Mouse (Mus musculus) hindbrain, embryonic 16.5 days (tissue): ENCODE measurements around the gene Pla2g4f. TPM values are rescaled to one million over a fixed set of nuclear protein-coding genes. Genes with fewer than 3 reads are reported as not detected.

ENCODE experiments used
- ATAC-seq: fragments of 200-750 bp; cut with Nextera tagmentation; 2 replicates; pipeline ENCODE4 v1.8.0; 2017; ENCODE audit warnings: moderate TSS enrichment, moderate library complexity
- H3K27ac ChIP-seq: fragments of 300-500 bp; sonication (generic); 2 replicates; pipeline ENCODE4 v1.5.1; 2014; ENCODE audit warnings: low read depth, mild to moderate bottlenecking, control low read depth, low read length, moderate library complexity
- H3K27me3 ChIP-seq: fragments of 300-500 bp; sonication (generic); replicated peaks from 2 replicates; pipeline ENCODE4 v1.6.1; 2014; ENCODE audit warnings: low read length; ENCODE audit not compliant: control insufficient read depth, insufficient read depth
- H3K36me3 ChIP-seq: fragments of 300-500 bp; sonication (generic); 2 replicates; pipeline ENCODE4 v1.6.1; 2014; ENCODE audit warnings: mild to moderate bottlenecking, low read length, moderate library complexity, mixed read lengths; ENCODE audit not compliant: control insufficient read depth, insufficient read depth
- H3K4me1 ChIP-seq: fragments of 300-500 bp; sonication (generic); 2 replicates; pipeline ENCODE4 v1.6.1; 2014; ENCODE audit warnings: low read depth, low read length; ENCODE audit not compliant: control insufficient read depth, insufficient read depth
- H3K4me2 ChIP-seq: fragments of 300-500 bp; sonication (generic); 2 replicates; pipeline ENCODE4 v1.6.1; 2014; ENCODE audit warnings: mild to moderate bottlenecking, low read length, control low read depth, moderate library complexity
- H3K4me3 ChIP-seq: fragments of 300-500 bp; sonication (generic); 2 replicates; pipeline ENCODE4 v1.5.1; 2014; ENCODE audit warnings: mild to moderate bottlenecking, low read length, control low read depth, moderate library complexity
- H3K9ac ChIP-seq: fragments of 300-500 bp; sonication (generic); 2 replicates; pipeline ENCODE4 v1.6.1; 2014; ENCODE audit warnings: low read depth, mild to moderate bottlenecking, control low read depth, low read length, moderate library complexity
- H3K9me3 ChIP-seq: fragments of 300-500 bp; sonication (generic); 2 replicates; pipeline ENCODE4 v1.6.1; 2014; ENCODE audit warnings: mild to moderate bottlenecking, low read length, moderate library complexity; ENCODE audit not compliant: control insufficient read depth
- WGBS: fragments of 180-500 bp; shearing (Covaris S2); extraction: QIAGEN DNeasy Blood & Tissue Kit; methylation state at CpG from one replicate; pipeline ENCODE4 v1.1.7; 2014; 5-methylcytosine and 5-hydroxymethylcytosine counted together
- polyA plus RNA-seq: library from polyadenylated mRNA; unstranded; fragments of >200 nt; fragmentation: Nextera tagmentation; extraction: Ambion mirVana; gene quantifications from 2 replicates; pipeline ENCODE4 v1.2.1, GENCODE M21; 2015

The Pla2g4f gene
- not detected in 2 replicates for polyA plus RNA-seq

GRCm38 (mm10) chr2:120313976-120314375 is at the start of gene Pla2g4f:
Pla2g4f (minus strand) TSS chr2:120314165.
- ATAC-seq: no peak
- Histone ChIP-seq H3K4me1 (no peaks in the 10 kb centered on the region), H3K4me2 (no peak within 1 kb of the TSS), H3K4me3 (no peak within 1 kb of the TSS), H3K9me3 (no peaks in the 10 kb centered on the region), H3K27me3 (no peaks in the 10 kb centered on the region), H3K9ac (no peak within 1 kb of the TSS), H3K27ac (no peak within 1 kb of the TSS), H3K36me3 (peaks cover 20% of the 10 kb centered on the region)
- 71% methylated on average over 3 of the region's 3 CpGs for WGBS

DNA sequence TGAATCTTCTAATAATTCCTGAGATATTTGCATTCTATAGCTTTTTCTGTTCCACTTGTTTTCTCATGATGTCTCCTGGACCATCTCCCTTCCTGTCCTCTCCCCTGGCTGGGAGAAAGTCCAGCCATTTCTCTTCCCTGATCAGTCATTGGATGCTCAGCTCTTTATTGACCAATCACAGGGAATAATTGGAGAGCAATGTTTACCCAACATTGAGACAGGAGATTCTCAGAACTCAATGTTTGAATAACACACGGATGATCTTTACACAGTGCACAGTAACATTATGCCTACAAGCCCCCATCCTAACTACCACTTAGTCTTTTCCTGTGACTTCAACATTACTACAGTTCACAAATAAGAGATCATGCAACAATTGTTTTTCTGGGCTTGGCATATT is 46.5 kb upstream of the Pla2g4f start:
- no peak for ATAC-seq
- Histone ChIP-seq H3K9ac (no peak overlapping the region), H3K4me3 (no peak overlapping the region), H3K27ac (no peak overlapping the region), H3K27me3 (no peaks in the 10 kb centered on the region), H3K4me2 (no peak overlapping the region), H3K36me3 (peaks cover 33% of the 10 kb centered on the region), H3K4me1 (no peaks in the 10 kb centered on the region), H3K9me3 (no peaks in the 10 kb centered on the region)
- 86% methylated on average over 1 of the region's 1 CpGs for WGBS

DNA sequence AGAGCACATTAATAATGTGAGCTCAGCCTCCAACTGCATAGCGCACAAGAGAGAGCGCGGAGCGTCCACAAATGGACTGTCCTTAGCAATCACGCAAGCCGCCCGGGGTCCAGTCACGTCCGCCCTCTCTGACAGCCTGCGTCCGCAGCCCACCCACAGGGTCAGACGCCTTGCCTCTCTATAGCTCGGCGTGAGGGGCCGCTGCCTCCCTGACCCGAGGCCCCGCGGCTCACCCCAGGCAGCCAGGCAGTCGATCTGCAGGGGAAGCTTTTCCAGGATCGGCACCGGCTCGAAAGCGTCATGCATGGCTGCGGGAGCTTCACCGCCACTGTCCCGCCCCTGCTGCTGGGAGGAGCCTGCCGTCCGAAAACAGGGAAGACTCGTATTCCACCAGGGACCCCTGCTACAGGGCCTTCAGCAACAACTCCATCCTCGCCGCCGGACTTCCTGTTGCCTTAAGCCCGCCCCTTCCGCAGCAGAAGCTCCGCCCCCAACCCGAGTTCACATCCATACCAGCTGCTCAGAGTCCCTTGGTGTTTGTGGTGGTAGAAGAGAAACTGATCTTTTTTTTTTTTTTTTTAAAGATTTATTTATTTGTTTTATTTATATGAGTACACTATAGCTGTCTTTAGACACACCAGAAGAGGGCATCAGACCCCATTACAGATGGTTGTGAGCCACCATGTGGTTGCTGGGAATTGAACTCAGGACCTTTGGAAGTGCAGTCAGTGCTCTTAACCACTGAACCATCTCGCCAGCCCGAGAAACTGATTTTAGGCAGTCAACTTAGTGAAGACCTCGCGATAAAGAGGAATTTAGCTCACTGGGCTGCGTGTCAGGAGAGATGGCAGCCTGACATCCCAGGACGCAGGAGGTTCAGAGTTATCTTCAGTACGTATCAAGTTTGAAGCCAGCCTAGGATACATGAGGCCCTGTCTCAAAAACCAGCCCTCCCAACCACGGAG is 39.0 kb upstream of the Pla2g4f start, which contains the start of gene Vps39:
Gene Vps39 (minus strand): TSS at position 456 of the 965 bp plus-strand sequence.
- peak within 1 kb of the TSS; percentile 71 for H3K4me2 ChIP-seq
- peak within 1 kb of the TSS; percentile 65 for H3K4me3 ChIP-seq
- 11% methylated on average over 43 of the region's 44 CpGs for WGBS
- ATAC-seq: peak; percentile 98
- H3K27ac ChIP-seq: peak within 1 kb of the TSS; percentile 82
- H3K4me1 ChIP-seq: peaks cover 13% of the 10 kb centered on the region
- H3K27me3 ChIP-seq: no peaks in the 10 kb centered on the region
- no peaks in the 10 kb centered on the region for H3K9me3 ChIP-seq
- peaks cover 21% of the 10 kb centered on the region for H3K36me3 ChIP-seq
- peak within 1 kb of the TSS; percentile 77 for H3K9ac ChIP-seq

GRCm38 (mm10) chr2:120351321-120351720 is 37.4 kb upstream of the Pla2g4f start:
- Histone ChIP-seq H3K9me3 (no peaks in the 10 kb centered on the region), H3K4me2 (no peak overlapping the region; the same call in 1 of the 2 replicates), H3K36me3 (peaks cover 24% of the 10 kb centered on the region), H3K27me3 (no peaks in the 10 kb centered on the region), H3K4me1 (peaks cover 13% of the 10 kb centered on the region), H3K9ac (no peak overlapping the region), H3K27ac (no peak overlapping the region), H3K4me3 (no peak overlapping the region)
- ATAC-seq: no peak
- WGBS: 88% methylated on average over 5 of the region's 5 CpGs

DNA sequence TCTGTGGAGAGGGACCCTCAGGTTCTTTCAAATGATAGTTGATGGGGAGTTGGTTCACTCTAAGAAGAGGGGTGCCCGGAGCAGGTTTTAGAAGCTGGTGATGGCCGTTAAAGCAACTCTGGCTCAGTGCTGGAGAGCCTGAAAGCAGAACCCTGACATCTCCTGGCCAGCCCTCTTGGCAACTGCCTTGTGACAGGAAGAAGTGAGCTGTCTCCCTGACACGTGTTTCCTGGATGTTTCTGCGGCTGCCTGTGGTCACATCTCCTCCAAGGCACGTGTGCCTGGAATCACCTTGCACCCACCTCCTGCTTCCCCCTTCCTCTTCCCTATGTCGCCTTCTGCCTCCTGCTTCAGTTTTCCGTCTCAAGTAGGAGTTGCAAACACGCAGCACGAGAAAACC is 34.2 kb upstream of the Pla2g4f start:
- no peak overlapping the region for H3K27ac ChIP-seq
- no peaks in the 10 kb centered on the region for H3K27me3 ChIP-seq
- H3K36me3 ChIP-seq: peaks cover 31% of the 10 kb centered on the region
- H3K4me3 ChIP-seq: no peak overlapping the region
- H3K9me3 ChIP-seq: no peaks in the 10 kb centered on the region
- peaks cover 13% of the 10 kb centered on the region for H3K4me1 ChIP-seq
- no peak overlapping the region for H3K9ac ChIP-seq
- H3K4me2 ChIP-seq: no peak overlapping the region
- WGBS: 86% methylated on average over 9 of the region's 9 CpGs
- no peak for ATAC-seq

- ATAC-seq: no peak
- Histone ChIP-seq H3K36me3 (peaks cover 39% of the 10 kb centered on the region), H3K9me3 (no peaks in the 10 kb centered on the region), H3K27me3 (no peaks in the 10 kb centered on the region), H3K4me1 (no peaks in the 10 kb centered on the region), H3K4me3 (no peak overlapping the region), H3K4me2 (no peak overlapping the region), H3K27ac (no peak overlapping the region), H3K9ac (no peak overlapping the region)
- 96% methylated on average over 1 of the region's 1 CpGs for WGBS
Observed at GRCm38 (mm10) chr2:120341741-120342140, 27.8 kb upstream of the Pla2g4f start.

GRCm38 (mm10) chr2:120337886-120338285 is 23.9 kb upstream of the Pla2g4f start:
- Histone ChIP-seq H3K36me3 (peaks cover 27% of the 10 kb centered on the region), H3K4me3 (no peak overlapping the region), H3K27me3 (no peaks in the 10 kb centered on the region), H3K27ac (no peak overlapping the region), H3K4me1 (no peaks in the 10 kb centered on the region), H3K9me3 (no peaks in the 10 kb centered on the region), H3K4me2 (no peak overlapping the region), H3K9ac (no peak overlapping the region)
- no peak for ATAC-seq
- WGBS: 75% methylated on average over 2 of the region's 2 CpGs

DNA sequence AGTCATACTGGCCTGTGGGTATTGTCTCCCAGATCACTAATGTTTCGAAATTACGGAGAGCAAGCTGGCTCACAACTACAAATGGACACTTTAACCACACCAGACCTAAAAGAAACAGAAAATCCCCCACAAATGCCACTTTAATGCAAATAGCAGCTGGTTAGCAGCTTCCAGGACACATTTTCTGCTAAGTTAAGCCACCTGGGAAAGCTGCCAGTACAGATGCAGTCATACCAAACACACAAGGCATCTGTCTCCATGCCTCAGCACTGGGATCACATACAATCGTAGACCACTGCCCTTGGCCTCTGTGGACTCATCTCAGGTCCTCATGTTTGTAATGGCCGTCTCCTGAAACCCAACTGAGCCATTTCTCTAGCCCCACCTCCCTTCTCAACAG is 17.6 kb upstream of the Pla2g4f start:
- Histone ChIP-seq H3K4me1 (no peaks in the 10 kb centered on the region), H3K27me3 (no peaks in the 10 kb centered on the region), H3K4me2 (no peak overlapping the region), H3K9me3 (no peaks in the 10 kb centered on the region), H3K27ac (no peak overlapping the region), H3K36me3 (peaks cover 29% of the 10 kb centered on the region), H3K9ac (no peak overlapping the region), H3K4me3 (no peak overlapping the region)
- ATAC-seq: no peak
- WGBS: 86% methylated on average over 4 of the region's 4 CpGs

GRCm38 (mm10) chr2:120315077-120315476 is 1.1 kb upstream of the Pla2g4f start:
- ATAC-seq: no peak

More at GRCm38 (mm10) chr2:120315077-120315476, 1.1 kb upstream of the Pla2g4f start:
- no peaks in the 10 kb centered on the region for H3K27me3 ChIP-seq
- 75% methylated on average over 4 of the region's 4 CpGs for WGBS
- H3K4me1 ChIP-seq: no peaks in the 10 kb centered on the region
- no peak overlapping the region for H3K4me2 ChIP-seq
- H3K4me3 ChIP-seq: no peak overlapping the region
- no peaks in the 10 kb centered on the region for H3K9me3 ChIP-seq
- no peak overlapping the region for H3K27ac ChIP-seq
- peaks cover 24% of the 10 kb centered on the region for H3K36me3 ChIP-seq
- H3K9ac ChIP-seq: no peak overlapping the region
